Mouse (Mus musculus): ENCODE measurements at regions not wholly inside any gene's neighbourhood (a gene's known extent, or its start where the extent isn't known, plus 50 kb on each side); places are given as distances from the start of the nearest gene placed in this dataset.
A peak's percentile ranks its signal among the peaks of the same experiment; 100 is the strongest.

DNA sequence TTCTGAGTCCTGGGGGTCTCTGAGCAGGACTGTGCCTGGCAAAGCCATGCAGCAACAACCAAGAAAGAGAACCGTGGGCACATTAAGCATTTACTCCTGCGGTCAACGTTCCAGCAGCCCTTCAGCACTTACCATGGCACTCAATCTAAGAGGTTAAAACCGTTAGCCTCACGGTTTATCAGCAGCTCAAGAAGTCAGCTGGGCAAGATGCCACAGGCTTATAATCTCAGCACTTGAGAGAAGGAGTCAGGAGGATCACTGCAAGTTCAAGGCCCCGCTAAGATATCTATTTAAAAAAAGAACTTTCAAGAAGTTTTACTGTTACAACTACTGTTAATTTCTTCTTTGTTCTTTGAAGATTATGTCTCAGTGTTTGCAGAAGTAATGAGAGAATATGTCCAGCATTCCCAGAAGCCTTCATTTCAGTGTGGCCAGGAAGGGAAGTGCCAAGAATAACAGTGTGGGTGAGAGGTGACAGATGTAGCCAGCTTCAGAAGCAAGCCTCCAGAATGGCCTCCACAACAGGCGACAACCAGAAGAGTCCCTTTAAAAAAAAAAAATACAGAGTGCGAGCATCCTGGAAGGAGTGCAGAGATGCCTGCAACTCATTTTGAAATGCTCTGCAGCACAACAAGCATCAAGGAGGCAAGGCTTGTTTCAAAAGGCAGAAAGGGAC is 84.8 kb upstream of the Spred1 start:
- Histone ChIP-seq H3K27ac (ENCODE audit: low read length) (no peak overlapping the region), H3K4me1 (replicated peaks; ENCODE audit: control insufficient read depth, insufficient read depth, low read length) (no peaks in the 10 kb centered on the region), H3K4me3 (ENCODE audit: low read length) (no peak overlapping the region), H3K9me3 (ENCODE audit: control insufficient read depth, low read length) (no peaks in the 10 kb centered on the region), H3K4me2 (ENCODE audit: low read depth, low read length) (no peak overlapping the region), H3K9ac (ENCODE audit: low read length) (no peak overlapping the region), H3K36me3 (ENCODE audit: control insufficient read depth, insufficient read depth, low read length) (no peaks in the 10 kb centered on the region), H3K27me3 (ENCODE audit: control insufficient read depth, insufficient read depth, low read depth, low read length) (no peaks in the 10 kb centered on the region)
- 37% methylated on average over 8 of the region's 8 CpGs for WGBS
- ATAC-seq (ENCODE audit: low read depth), result 0 out of 2 replicates have a peak, but pooled peaks have one; percentile 28

DNA sequence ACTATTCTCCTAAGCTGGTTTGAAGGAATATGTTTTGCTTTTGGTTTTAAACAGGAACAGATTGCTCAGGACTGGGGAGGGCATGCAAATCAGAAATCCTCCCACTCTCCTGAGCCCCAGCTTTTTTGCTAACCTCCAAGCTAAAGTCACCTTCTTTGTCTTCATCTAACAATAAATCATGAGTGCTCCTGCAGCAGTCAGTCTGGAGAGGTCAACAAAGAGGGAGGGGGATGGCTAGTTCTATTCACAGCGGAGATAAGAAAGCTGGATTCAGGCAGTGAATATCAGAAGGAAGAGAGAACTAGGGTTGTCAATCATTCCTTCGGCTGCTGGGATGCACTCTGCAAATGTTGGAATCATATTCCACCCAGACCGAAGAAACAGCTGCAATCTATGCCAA is 81.0 kb upstream of the Spred1 start:
- 42% methylated on average over 3 of the region's 3 CpGs for WGBS
- no peak for ATAC-seq (ENCODE audit: low read depth)

DNA sequence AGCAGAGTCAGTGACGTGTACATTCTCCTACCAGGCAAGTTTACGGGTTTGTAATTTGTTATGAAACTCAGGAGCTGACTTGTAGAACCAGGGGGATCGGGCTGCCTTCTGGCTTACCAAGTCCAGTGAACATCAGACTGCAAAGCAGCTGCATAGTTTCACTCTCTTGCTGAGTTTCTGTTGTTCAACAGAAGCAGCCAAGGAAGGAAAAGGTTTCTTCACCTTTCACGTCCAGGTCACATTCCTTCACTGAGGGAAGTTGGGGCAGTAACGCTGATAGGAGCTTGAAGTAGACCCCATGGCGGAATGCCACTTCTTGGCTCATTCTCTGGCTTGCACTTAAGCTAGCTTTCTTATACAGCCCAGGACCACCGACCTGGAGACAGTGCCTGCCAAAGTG is 77.3 kb upstream of the Spred1 start:
- WGBS, result 52% methylated on average over 7 of the region's 7 CpGs
- H3K27ac ChIP-seq (ENCODE audit: low read length), result no peak overlapping the region
- no peaks in the 10 kb centered on the region for H3K36me3 ChIP-seq (ENCODE audit: control insufficient read depth, insufficient read depth, low read length)
- H3K27me3 ChIP-seq (ENCODE audit: control insufficient read depth, insufficient read depth, low read depth, low read length), result no peaks in the 10 kb centered on the region
- H3K9me3 ChIP-seq (ENCODE audit: control insufficient read depth, low read length), result no peaks in the 10 kb centered on the region
- H3K4me2 ChIP-seq (ENCODE audit: low read depth, low read length), result no peak overlapping the region
- H3K4me3 ChIP-seq (ENCODE audit: low read length), result no peak overlapping the region
- H3K9ac ChIP-seq (ENCODE audit: low read length), result no peak overlapping the region
- peaks cover 6% of the 10 kb centered on the region; the same call in 1 of the 2 replicates for H3K4me1 ChIP-seq (replicated peaks; ENCODE audit: control insufficient read depth, insufficient read depth, low read length)
- no peak for ATAC-seq (ENCODE audit: low read depth)

More for the DNA sequence above, 81.0 kb upstream of the Spred1 start:
- H3K36me3 ChIP-seq (ENCODE audit: control insufficient read depth, insufficient read depth, low read length), result no peaks in the 10 kb centered on the region
- H3K9ac ChIP-seq (ENCODE audit: low read length), result no peak overlapping the region
- H3K4me2 ChIP-seq (ENCODE audit: low read depth, low read length), result no peak overlapping the region
- H3K27me3 ChIP-seq (ENCODE audit: control insufficient read depth, insufficient read depth, low read depth, low read length), result no peaks in the 10 kb centered on the region
- H3K27ac ChIP-seq (ENCODE audit: low read length), result no peak overlapping the region
- no peaks in the 10 kb centered on the region for H3K4me1 ChIP-seq (replicated peaks; ENCODE audit: control insufficient read depth, insufficient read depth, low read length)
- no peak overlapping the region for H3K4me3 ChIP-seq (ENCODE audit: low read length)
- H3K9me3 ChIP-seq (ENCODE audit: control insufficient read depth, low read length), result no peaks in the 10 kb centered on the region

GRCm38 (mm10) chr2:117048290-117048730 is 72.9 kb upstream of the Spred1 start:
- Histone ChIP-seq H3K9me3 (ENCODE audit: control insufficient read depth, low read length) (no peaks in the 10 kb centered on the region; the same call in 1 of the 2 replicates), H3K4me2 (ENCODE audit: low read depth, low read length) (no peak overlapping the region), H3K36me3 (ENCODE audit: control insufficient read depth, insufficient read depth, low read length) (no peaks in the 10 kb centered on the region), H3K4me3 (ENCODE audit: low read length) (no peak overlapping the region), H3K27ac (ENCODE audit: low read length) (no peak overlapping the region), H3K27me3 (ENCODE audit: control insufficient read depth, insufficient read depth, low read depth, low read length) (no peaks in the 10 kb centered on the region), H3K4me1 (replicated peaks; ENCODE audit: control insufficient read depth, insufficient read depth, low read length) (peaks cover 6% of the 10 kb centered on the region; the same call in 1 of the 2 replicates), H3K9ac (ENCODE audit: low read length) (no peak overlapping the region)
- WGBS, result 27% methylated on average over 5 of the region's 5 CpGs
- peak; percentile 47; the same call in 1 of the 2 replicates for ATAC-seq (ENCODE audit: low read depth)

GRCm38 (mm10) chr2:117050061-117050460 is 71.1 kb upstream of the Spred1 start:
- Histone ChIP-seq H3K27me3 (ENCODE audit: control insufficient read depth, insufficient read depth, low read depth, low read length) (no peaks in the 10 kb centered on the region), H3K9ac (ENCODE audit: low read length) (no peak overlapping the region), H3K4me3 (ENCODE audit: low read length) (no peak overlapping the region), H3K4me2 (ENCODE audit: low read depth, low read length) (no peak overlapping the region), H3K4me1 (replicated peaks; ENCODE audit: control insufficient read depth, insufficient read depth, low read length) (peaks cover 6% of the 10 kb centered on the region; the same call in 1 of the 2 replicates), H3K36me3 (ENCODE audit: control insufficient read depth, insufficient read depth, low read length) (no peaks in the 10 kb centered on the region), H3K27ac (ENCODE audit: low read length) (no peak overlapping the region), H3K9me3 (ENCODE audit: control insufficient read depth, low read length) (no peaks in the 10 kb centered on the region; the same call in 1 of the 2 replicates)
- WGBS, result 78% methylated on average over 2 of the region's 2 CpGs
- no peak for ATAC-seq (ENCODE audit: low read depth)

DNA sequence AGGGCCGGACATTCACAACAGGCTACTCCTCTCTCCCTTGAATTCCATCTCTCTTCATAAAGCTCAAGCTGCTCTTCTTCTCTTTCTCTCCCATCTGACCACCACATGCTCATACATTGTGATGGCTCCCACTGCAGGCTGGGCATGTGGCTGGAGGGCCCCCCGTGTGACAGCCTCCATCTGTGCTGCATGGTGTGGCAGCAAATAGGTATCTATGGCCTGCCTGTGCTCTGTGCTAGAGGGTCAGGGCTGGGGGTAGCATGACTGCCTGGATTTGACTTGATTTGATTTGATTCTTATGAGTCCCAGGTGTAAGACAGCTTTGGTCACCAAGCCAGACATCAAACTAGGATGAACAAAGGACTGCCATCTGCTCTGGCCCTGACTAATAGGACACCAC is 57.0 kb upstream of the Spred1 start:
- Histone ChIP-seq H3K4me3 (ENCODE audit: low read length) (no peak overlapping the region), H3K27ac (ENCODE audit: low read length) (no peak overlapping the region), H3K27me3 (ENCODE audit: control insufficient read depth, insufficient read depth, low read depth, low read length) (no peaks in the 10 kb centered on the region), H3K4me2 (ENCODE audit: low read depth, low read length) (no peak overlapping the region), H3K9me3 (ENCODE audit: control insufficient read depth, low read length) (no peaks in the 10 kb centered on the region), H3K4me1 (replicated peaks; ENCODE audit: control insufficient read depth, insufficient read depth, low read length) (no peaks in the 10 kb centered on the region), H3K36me3 (ENCODE audit: control insufficient read depth, insufficient read depth, low read length) (no peaks in the 10 kb centered on the region), H3K9ac (ENCODE audit: low read length) (no peak overlapping the region)
- ATAC-seq (ENCODE audit: low read depth), result no peak
- 74% methylated on average over 2 of the region's 2 CpGs for WGBS

DNA sequence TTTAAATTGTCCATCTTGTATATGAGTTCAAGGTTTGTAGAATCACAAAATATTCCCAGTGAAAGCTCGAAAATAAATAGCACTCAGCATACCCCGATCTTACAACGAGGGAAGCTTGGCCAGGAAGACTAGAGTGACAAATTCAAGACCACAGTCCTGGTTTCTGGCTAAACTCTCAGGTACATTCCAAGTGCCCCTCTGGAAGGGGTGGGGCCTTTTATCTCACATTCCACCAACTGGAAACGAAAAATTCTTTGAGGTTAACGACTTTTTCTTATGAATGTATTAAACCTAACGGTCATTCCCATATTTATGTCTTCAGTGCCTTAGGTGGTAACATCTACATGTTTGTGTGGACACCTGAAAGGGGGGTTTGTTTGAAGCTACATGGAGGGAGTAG is 50.8 kb upstream of the Spred1 start:
- no peak overlapping the region for H3K4me3 ChIP-seq (ENCODE audit: low read length)
- H3K27me3 ChIP-seq (ENCODE audit: control insufficient read depth, insufficient read depth, low read depth, low read length), result no peaks in the 10 kb centered on the region
- peak overlapping the region; percentile 11; the same call in 1 of the 2 replicates for H3K4me2 ChIP-seq (ENCODE audit: low read depth, low read length)
- H3K9ac ChIP-seq (ENCODE audit: low read length), result no peak overlapping the region
- H3K27ac ChIP-seq (ENCODE audit: low read length), result peak overlapping the region; percentile 24
- H3K9me3 ChIP-seq (ENCODE audit: control insufficient read depth, low read length), result no peaks in the 10 kb centered on the region
- 51% methylated on average over 6 of the region's 6 CpGs for WGBS
- H3K4me1 ChIP-seq (replicated peaks; ENCODE audit: control insufficient read depth, insufficient read depth, low read length), result peaks cover 10% of the 10 kb centered on the region
- no peaks in the 10 kb centered on the region for H3K36me3 ChIP-seq (ENCODE audit: control insufficient read depth, insufficient read depth, low read length)
- 0 out of 2 replicates have a peak, but pooled peaks have one; percentile 23 for ATAC-seq (ENCODE audit: low read depth)

DNA sequence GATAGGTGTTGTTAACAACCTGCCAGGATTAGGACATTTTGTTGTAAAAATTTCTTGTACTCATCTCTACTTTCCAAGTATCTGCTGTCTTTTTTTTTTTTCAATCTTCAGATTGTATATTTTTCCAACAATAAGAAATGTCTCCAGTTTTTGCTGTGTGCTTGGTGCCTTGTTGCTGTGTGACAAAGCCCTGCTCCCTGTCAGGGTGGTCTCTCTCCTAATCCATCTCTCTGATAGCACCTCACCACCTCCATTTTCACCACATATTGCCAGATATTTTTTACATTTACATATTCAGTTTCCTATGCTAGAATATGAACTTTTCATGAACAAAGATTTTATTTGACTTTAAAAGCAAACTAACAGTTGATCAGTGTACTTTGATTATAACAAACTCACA is 50.1 kb upstream of the Spred1 start:
- H3K9me3 ChIP-seq (ENCODE audit: control insufficient read depth, low read length), result no peaks in the 10 kb centered on the region
- no peak overlapping the region for H3K9ac ChIP-seq (ENCODE audit: low read length)
- peak overlapping the region; percentile 24 for H3K27ac ChIP-seq (ENCODE audit: low read length)
- no peak overlapping the region for H3K4me3 ChIP-seq (ENCODE audit: low read length)
- peaks cover 10% of the 10 kb centered on the region for H3K4me1 ChIP-seq (replicated peaks; ENCODE audit: control insufficient read depth, insufficient read depth, low read length)
- ATAC-seq (ENCODE audit: low read depth), result peak; percentile 68; the same call in 1 of the 2 replicates
- no peak overlapping the region for H3K4me2 ChIP-seq (ENCODE audit: low read depth, low read length)
- no peaks in the 10 kb centered on the region for H3K27me3 ChIP-seq (ENCODE audit: control insufficient read depth, insufficient read depth, low read depth, low read length)
- H3K36me3 ChIP-seq (ENCODE audit: control insufficient read depth, insufficient read depth, low read length), result no peaks in the 10 kb centered on the region

All from lung, embryonic 16.5 days (tissue).